Mouse (Mus musculus) lung, adult 2 months (tissue): ENCODE data around the gene Hmga1b. TPM values are rescaled to one million over a fixed set of nuclear protein-coding genes. Genes with fewer than 3 reads are reported as not detected.

Experiments
- DNase-seq: peaks from one replicate; pipeline ENCODE4 v3.0.0; 2022
- H3K4me1 ChIP-seq: fragments of 200-500 bp; 2 replicates; pipeline ENCODE4 v1.6.1; 2011; ENCODE audit warnings: low read length; ENCODE audit not compliant: control insufficient read depth, insufficient read depth
- H3K4me3 ChIP-seq: fragments of 200-500 bp; replicated peaks from 2 replicates; pipeline ENCODE3; 2011; ENCODE audit warnings: low read depth, mild to moderate bottlenecking, control low read depth, low read length; ENCODE audit errors: extremely low read depth
- CTCF ChIP-seq: fragments of 200-500 bp; IDR thresholded peaks from 2 replicates; pipeline ENCODE4 v1.5.1; 2011; ENCODE audit warnings: mild to moderate bottlenecking, low read length, control low read depth; ENCODE audit not compliant: insufficient read depth
- POLR2A ChIP-seq: fragments of 200-500 bp; IDR thresholded peaks from 2 replicates; pipeline ENCODE4 v1.6.1; 2011; ENCODE audit warnings: low read depth, mild to moderate bottlenecking, control low read depth, low read length, borderline replicate concordance; ENCODE audit errors: extremely low read depth
- WGBS: fragments of 180-500 bp; shearing (Covaris S2); methylation state at CpG from one replicate; pipeline ENCODE4 v1.1.7; 2018; 5-methylcytosine and 5-hydroxymethylcytosine counted together
- polyA plus RNA-seq: library from polyadenylated mRNA; depleted of rRNA; stranded (reverse); fragments of >200 nt; gene quantifications from 2 replicates; pipeline ENCODE4 v1.2.3, GENCODE M21; 2012

Hmga1b gene
- polyA plus RNA-seq, 1 experiment = 1.6 TPM

- TF ChIP-seq CTCF (0 out of 2 replicates have a peak, but pooled peaks have one; percentile 14), POLR2A (peak; percentile 89; the same call in 1 of the 2 replicates)
- H3K4me1 ChIP-seq = peaks cover under 1% of the 10 kb centered on the region; the same call in 1 of the 2 replicates
- DNase-seq = no peak
- 77% methylated on average over 1 of the region's 1 CpGs for WGBS
- H3K4me3 ChIP-seq = peak overlapping the region; percentile 93
Measured at GRCm38 (mm10) chr11:120731395-120731794, 31.2 kb upstream of the Hmga1b start.

DNA sequence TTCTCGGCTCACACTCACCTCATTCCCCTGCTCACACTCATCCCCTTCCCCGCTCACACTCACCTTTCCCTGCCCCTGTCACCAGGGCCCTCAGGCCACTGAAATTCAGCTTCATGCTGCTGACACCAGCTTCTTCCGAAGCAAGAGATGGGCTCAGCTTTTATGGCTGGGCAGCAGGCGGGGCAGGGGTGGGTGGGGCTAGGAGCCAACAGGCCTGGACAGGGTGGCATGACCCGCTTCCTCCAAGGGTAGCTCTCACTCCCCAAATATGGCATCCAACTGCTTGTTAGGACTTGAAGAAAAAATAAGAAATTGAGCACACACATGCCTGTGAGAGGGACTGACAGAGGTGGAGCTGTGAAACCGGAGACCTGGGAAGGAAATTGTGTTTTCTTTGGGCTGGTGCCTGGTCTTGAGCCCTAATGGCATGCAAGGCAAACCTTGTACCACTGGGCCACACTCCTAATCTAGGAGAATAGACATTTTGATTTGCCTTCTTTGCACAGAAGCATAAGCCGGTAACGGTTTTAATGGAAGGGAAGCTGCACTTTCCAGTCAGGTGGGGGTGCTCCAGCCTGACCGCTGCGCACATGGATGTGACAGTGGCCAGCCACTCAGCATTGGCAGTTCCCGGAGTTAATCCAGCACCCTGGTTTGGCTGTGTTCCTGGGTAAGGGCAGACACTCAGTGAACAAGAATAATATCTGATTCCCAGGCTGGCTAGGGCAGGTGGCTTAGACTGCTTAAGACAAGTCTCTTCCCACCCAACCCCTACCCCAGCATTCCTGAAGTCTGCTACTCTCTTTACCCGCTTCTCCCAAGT, 30.5 kb upstream of the Hmga1b start, which contains the start of gene Cbr2:
Cbr2 (minus strand) TSS at position 257 of the 823 bp plus-strand sequence.
- peak; percentile 69 for DNase-seq
- 65% methylated on average over 12 of the region's 12 CpGs for WGBS
- TF ChIP-seq CTCF (no peak), POLR2A (peak; percentile 68)

DNA sequence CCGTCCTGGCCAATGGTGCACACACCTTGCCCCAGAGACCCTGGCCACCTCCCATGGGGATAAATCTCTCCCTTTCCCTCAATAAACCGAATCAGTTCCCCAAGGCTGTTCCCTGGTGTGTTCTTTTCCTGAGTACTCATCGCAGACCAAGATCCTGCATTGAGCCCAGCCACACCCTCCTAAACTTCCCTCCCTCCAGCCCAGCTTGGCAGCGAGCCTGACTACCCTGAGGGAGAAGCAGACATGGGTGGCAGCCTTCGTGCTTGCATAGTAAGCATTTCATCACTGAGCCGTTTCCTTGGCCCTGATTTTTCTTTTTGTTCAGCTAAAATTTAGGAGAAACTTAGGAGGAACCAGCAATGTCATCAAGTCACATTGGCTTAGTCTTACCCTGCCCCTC, 29.1 kb upstream of the Hmga1b start:
- no peak overlapping the region for H3K4me3 ChIP-seq
- no peaks in the 10 kb centered on the region; the same call in 1 of the 2 replicates for H3K4me1 ChIP-seq
- TF ChIP-seq POLR2A (no peak), CTCF (no peak)
- WGBS = 18% methylated on average over 6 of the region's 6 CpGs
- DNase-seq = peak; percentile 71

More for the DNA sequence above, 30.5 kb upstream of the Hmga1b start, which contains the start of gene Cbr2:
- no peaks in the 10 kb centered on the region; the same call in 1 of the 2 replicates for H3K4me1 ChIP-seq
- H3K4me3 ChIP-seq = peak within 1 kb of the TSS; percentile 93

DNA sequence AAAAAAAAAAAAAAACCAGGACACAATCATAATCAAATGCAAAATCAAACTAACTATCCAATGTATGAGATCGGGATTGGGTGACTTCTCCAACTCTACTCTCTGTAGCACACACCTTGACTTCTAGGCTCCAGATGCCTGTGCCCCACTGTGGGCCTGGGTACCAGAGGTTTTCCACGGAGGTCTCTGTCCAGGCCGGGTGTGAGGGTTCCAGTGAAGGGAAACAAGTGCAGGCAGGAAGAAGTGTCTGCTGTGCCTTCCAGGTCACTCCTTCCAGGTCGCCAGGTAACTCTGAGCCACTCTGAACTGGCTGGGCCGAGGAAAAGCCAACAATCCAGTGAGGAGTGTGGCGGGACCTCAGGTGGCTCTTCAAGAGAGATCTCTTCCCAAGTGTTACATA, 26.2 kb upstream of the Hmga1b start:
- Histone ChIP-seq H3K4me1 (no peaks in the 10 kb centered on the region; the same call in 1 of the 2 replicates), H3K4me3 (no peak overlapping the region)
- DNase-seq = no peak
- WGBS = 52% methylated on average over 6 of the region's 6 CpGs
- TF ChIP-seq CTCF = no peak
- no peak for TF ChIP-seq POLR2A

DNA sequence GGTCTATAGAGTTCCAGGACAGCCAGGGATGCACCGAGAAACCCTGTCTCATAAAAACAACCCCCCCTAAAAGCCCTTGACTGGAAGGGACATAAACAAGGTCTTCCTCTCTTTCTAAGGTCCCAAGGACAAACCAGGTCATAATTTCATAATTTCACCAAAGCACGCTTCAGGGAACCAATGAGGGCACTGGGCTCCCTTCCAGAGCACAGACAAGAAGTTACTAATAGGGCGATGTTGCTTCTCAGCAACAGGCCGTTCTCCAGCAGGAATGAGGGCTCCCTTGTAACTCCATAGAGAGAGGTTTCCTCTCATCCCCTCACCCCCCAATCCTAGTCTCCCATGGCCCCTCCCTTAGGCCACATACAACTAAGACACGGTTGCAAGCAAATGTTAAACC, 21.6 kb upstream of the Hmga1b start:
- Histone ChIP-seq H3K4me1 (peaks cover 2% of the 10 kb centered on the region; the same call in 1 of the 2 replicates), H3K4me3 (no peak overlapping the region)
- TF ChIP-seq CTCF (no peak), POLR2A (no peak)
- no peak for DNase-seq
- WGBS = 66% methylated on average over 5 of the region's 5 CpGs

DNA sequence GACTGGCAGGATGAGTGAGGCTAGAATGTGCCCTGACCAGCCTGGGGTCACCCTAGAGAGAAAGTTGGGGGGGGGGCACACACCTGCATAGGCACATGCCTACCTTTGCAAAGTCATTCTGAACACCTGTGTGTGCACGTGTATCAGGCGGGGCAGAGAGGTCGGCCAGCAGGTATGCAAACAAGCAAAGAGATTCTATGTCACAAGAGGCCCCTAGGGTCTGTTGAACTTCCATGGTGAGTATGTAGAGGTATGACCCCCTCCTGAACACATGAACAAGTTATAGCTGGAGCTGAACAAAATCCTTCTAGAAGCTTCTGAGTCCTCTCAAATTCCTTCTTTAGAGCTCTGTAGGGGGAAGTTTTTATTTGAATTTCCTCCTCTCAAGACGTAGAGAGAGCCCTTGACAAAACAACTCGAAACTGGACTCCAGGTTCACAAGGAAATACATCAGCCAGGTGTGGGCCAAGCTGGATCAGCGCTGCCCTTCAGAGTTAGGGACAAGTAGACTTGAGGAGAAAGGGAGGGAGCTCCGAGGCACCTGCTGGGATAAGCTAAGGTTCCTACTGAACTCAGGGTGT, 18.4 kb upstream of the Hmga1b start:
- DNase-seq = no peak
- TF ChIP-seq POLR2A (peak; percentile 27; the same call in 1 of the 2 replicates), CTCF (no peak)
- no peak overlapping the region for H3K4me3 ChIP-seq
- 56% methylated on average over 7 of the region's 7 CpGs for WGBS
- H3K4me1 ChIP-seq = peaks cover 2% of the 10 kb centered on the region; the same call in 1 of the 2 replicates

- TF ChIP-seq CTCF (no peak), POLR2A (no peak)
- no peak for DNase-seq
- 58% methylated on average over 4 of the region's 4 CpGs for WGBS
Measured at GRCm38 (mm10) chr11:120747974-120748373, 14.6 kb upstream of the Hmga1b start.

GRCm38 (mm10) chr11:120749430-120749829, 13.2 kb upstream of the Hmga1b start:
- no peak for DNase-seq
- no peak overlapping the region for H3K4me3 ChIP-seq
- no peaks in the 10 kb centered on the region for H3K4me1 ChIP-seq
- WGBS = 63% methylated on average over 8 of the region's 8 CpGs
- TF ChIP-seq CTCF (peak; percentile 69), POLR2A (no peak)

More at GRCm38 (mm10) chr11:120747974-120748373, 14.6 kb upstream of the Hmga1b start:
- no peaks in the 10 kb centered on the region for H3K4me1 ChIP-seq
- no peak overlapping the region for H3K4me3 ChIP-seq

DNA sequence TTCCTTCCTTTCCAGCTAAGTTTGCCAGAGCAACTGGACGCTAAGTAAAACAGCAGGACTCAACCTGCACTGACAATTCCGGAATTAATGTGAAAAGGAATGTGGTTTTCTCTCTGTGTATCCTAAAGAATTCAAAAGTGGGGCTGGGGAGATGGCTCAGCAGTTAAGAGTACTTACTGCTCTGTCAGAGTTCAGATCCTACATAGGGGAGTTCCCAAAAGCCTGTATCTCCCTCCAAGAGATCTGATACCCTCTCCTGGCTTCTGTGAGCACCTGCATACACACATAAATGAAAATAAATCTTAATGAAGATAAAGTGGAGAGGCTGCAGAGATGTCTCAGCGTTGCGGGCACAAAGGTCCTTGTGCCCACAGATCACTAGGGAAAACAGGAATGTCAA, 11.0 kb upstream of the Hmga1b start:
- 51% methylated on average over 4 of the region's 4 CpGs for WGBS
- no peak for DNase-seq

More for the DNA sequence above, 11.0 kb upstream of the Hmga1b start:
- H3K4me1 ChIP-seq = no peaks in the 10 kb centered on the region
- TF ChIP-seq CTCF (no peak), POLR2A (no peak)
- H3K4me3 ChIP-seq = no peak overlapping the region
